Mouse (Mus musculus) kidney, embryonic 14.5 days (tissue): ENCODE data around the gene Rhcg. TPM values are rescaled to one million over a fixed set of nuclear protein-coding genes. Genes with fewer than 3 reads are reported as not detected.
A peak's percentile ranks its signal among the peaks of the same experiment; 100 is the strongest.

Experiments
- ATAC-seq: fragments of 200-750 bp; cut with Nextera tagmentation; 2 replicates; pipeline ENCODE4 v1.8.0; 2017; ENCODE audit warnings: moderate number of reproducible peaks, mild to moderate bottlenecking, moderate TSS enrichment, moderate library complexity; ENCODE audit not compliant: low FRiP score, low TSS enrichment
- H3K27ac ChIP-seq: fragments of 300-500 bp; sonication (generic); 2 replicates; pipeline ENCODE4 v1.5.1; 2014; ENCODE audit warnings: low read depth, mild to moderate bottlenecking, low read length, moderate library complexity, mixed read lengths
- H3K27me3 ChIP-seq: fragments of 300-500 bp; sonication (generic); 2 replicates; pipeline ENCODE4 v1.6.1; 2014; ENCODE audit warnings: mild to moderate bottlenecking, low read length; ENCODE audit not compliant: control insufficient read depth, insufficient read depth
- H3K36me3 ChIP-seq: fragments of 300-500 bp; sonication (generic); 2 replicates; pipeline ENCODE4 v1.6.1; 2014; ENCODE audit warnings: low read length, mixed read lengths; ENCODE audit not compliant: control insufficient read depth, insufficient read depth
- H3K4me1 ChIP-seq: fragments of 300-500 bp; sonication (generic); 2 replicates; pipeline ENCODE4 v1.6.1; 2014; ENCODE audit warnings: low read length, mixed read lengths; ENCODE audit not compliant: control insufficient read depth, insufficient read depth
- H3K4me2 ChIP-seq: fragments of 300-500 bp; sonication (generic); replicated peaks from 2 replicates; pipeline ENCODE4 v1.6.1; 2014; ENCODE audit warnings: low read depth, mild to moderate bottlenecking, low read length
- H3K4me3 ChIP-seq: fragments of 300-500 bp; sonication (generic); 2 replicates; pipeline ENCODE4 v1.5.1; 2014; ENCODE audit warnings: mild to moderate bottlenecking, low read length
- H3K9ac ChIP-seq: fragments of 300-500 bp; sonication (generic); 2 replicates; pipeline ENCODE4 v1.6.1; 2014; ENCODE audit warnings: low read depth, mild to moderate bottlenecking, low read length, moderate library complexity
- H3K9me3 ChIP-seq: fragments of 300-500 bp; sonication (generic); 2 replicates; pipeline ENCODE4 v1.6.1; 2016; ENCODE audit warnings: low read length; ENCODE audit not compliant: control insufficient read depth
- WGBS: fragments of 180-500 bp; shearing (Covaris S2); extraction: QIAGEN DNeasy Blood & Tissue Kit; methylation state at CpG from one replicate; pipeline ENCODE4 v1.1.7; 2014; 5-methylcytosine and 5-hydroxymethylcytosine counted together
- polyA plus RNA-seq: library from polyadenylated mRNA; unstranded; fragments of >200 nt; fragmentation: Nextera tagmentation; extraction: Ambion mirVana; gene quantifications from 2 replicates; pipeline ENCODE4 v1.2.1, GENCODE M21; 2014

Gene Rhcg
- polyA plus RNA-seq, 1 experiment from 2014 or later = 18.5 TPM

GRCm38 (mm10) chr7:79647233-79647632 is 29.8 kb upstream of the Rhcg start:
- no peaks in the 10 kb centered on the region for H3K9me3 ChIP-seq
- no peak overlapping the region for H3K4me2 ChIP-seq
- no peaks in the 10 kb centered on the region for H3K4me1 ChIP-seq
- no peak overlapping the region for H3K9ac ChIP-seq
- no peak overlapping the region for H3K27ac ChIP-seq
- WGBS = 83% methylated on average over 3 of the region's 3 CpGs
- no peak overlapping the region for H3K4me3 ChIP-seq
- H3K36me3 ChIP-seq = no peaks in the 10 kb centered on the region
- ATAC-seq = peak; percentile 76; the same call in 1 of the 2 replicates
- no peaks in the 10 kb centered on the region for H3K27me3 ChIP-seq

GRCm38 (mm10) chr7:79631773-79632348 is 14.4 kb upstream of the Rhcg start:
- no peaks in the 10 kb centered on the region for H3K4me1 ChIP-seq
- peak; percentile 55; the same call in 1 of the 2 replicates for ATAC-seq
- H3K27ac ChIP-seq = no peak overlapping the region; the same call in 1 of the 2 replicates
- WGBS = 20% methylated on average over 13 of the region's 13 CpGs
- no peak overlapping the region for H3K4me2 ChIP-seq
- no peak overlapping the region for H3K4me3 ChIP-seq
- no peaks in the 10 kb centered on the region for H3K36me3 ChIP-seq
- no peaks in the 10 kb centered on the region for H3K9me3 ChIP-seq
- H3K9ac ChIP-seq = no peak overlapping the region
- H3K27me3 ChIP-seq = no peaks in the 10 kb centered on the region

GRCm38 (mm10) chr7:79628271-79628913 is 10.9 kb upstream of the Rhcg start:
- H3K9me3 ChIP-seq = no peaks in the 10 kb centered on the region
- no peaks in the 10 kb centered on the region for H3K4me1 ChIP-seq
- peak overlapping the region; percentile 42; the same call in 1 of the 2 replicates for H3K27ac ChIP-seq
- H3K36me3 ChIP-seq = no peaks in the 10 kb centered on the region
- no peak overlapping the region for H3K4me2 ChIP-seq
- no peak for ATAC-seq
- WGBS = 42% methylated on average over 4 of the region's 4 CpGs
- no peaks in the 10 kb centered on the region for H3K27me3 ChIP-seq
- H3K9ac ChIP-seq = no peak overlapping the region
- H3K4me3 ChIP-seq = no peak overlapping the region

- H3K9me3 ChIP-seq = no peaks in the 10 kb centered on the region
- H3K4me1 ChIP-seq = no peaks in the 10 kb centered on the region
- H3K9ac ChIP-seq = no peak overlapping the region
- no peak overlapping the region for H3K4me3 ChIP-seq
- WGBS = 88% methylated on average over 5 of the region's 5 CpGs
- no peak overlapping the region for H3K4me2 ChIP-seq
- no peak for ATAC-seq
- H3K27ac ChIP-seq = no peak overlapping the region
- no peaks in the 10 kb centered on the region for H3K36me3 ChIP-seq
- H3K27me3 ChIP-seq = no peaks in the 10 kb centered on the region
Observed at GRCm38 (mm10) chr7:79626170-79626569, 8.7 kb upstream of the Rhcg start.

GRCm38 (mm10) chr7:79623086-79623485 is 5.6 kb upstream of the Rhcg start:
- no peak overlapping the region for H3K27ac ChIP-seq
- no peaks in the 10 kb centered on the region for H3K9me3 ChIP-seq
- no peak overlapping the region for H3K9ac ChIP-seq
- H3K4me3 ChIP-seq = no peak overlapping the region
- no peak for ATAC-seq
- H3K27me3 ChIP-seq = peaks cover 5% of the 10 kb centered on the region; the same call in 1 of the 2 replicates
- 55% methylated on average over 8 of the region's 8 CpGs for WGBS
- H3K4me1 ChIP-seq = no peaks in the 10 kb centered on the region
- no peaks in the 10 kb centered on the region for H3K36me3 ChIP-seq
- no peak overlapping the region for H3K4me2 ChIP-seq

GRCm38 (mm10) chr7:79619493-79619892 is 2.0 kb upstream of the Rhcg start:
- H3K4me2 ChIP-seq = no peak overlapping the region
- no peaks in the 10 kb centered on the region for H3K9me3 ChIP-seq
- no peak overlapping the region for H3K27ac ChIP-seq
- H3K27me3 ChIP-seq = peaks cover 32% of the 10 kb centered on the region
- H3K36me3 ChIP-seq = no peaks in the 10 kb centered on the region
- no peaks in the 10 kb centered on the region for H3K4me1 ChIP-seq
- no peak for ATAC-seq
- no peak overlapping the region for H3K4me3 ChIP-seq
- WGBS = 73% methylated on average over 4 of the region's 4 CpGs
- no peak overlapping the region for H3K9ac ChIP-seq

- Histone ChIP-seq H3K9ac (no peak overlapping the region), H3K27me3 (peaks cover 39% of the 10 kb centered on the region), H3K27ac (no peak overlapping the region), H3K4me2 (no peak overlapping the region), H3K4me3 (no peak overlapping the region), H3K4me1 (no peaks in the 10 kb centered on the region), H3K36me3 (no peaks in the 10 kb centered on the region), H3K9me3 (no peaks in the 10 kb centered on the region)
- ATAC-seq = no peak
- 66% methylated on average over 1 of the region's 1 CpGs for WGBS
Observed at GRCm38 (mm10) chr7:79615941-79616340, 1.5 kb downstream of the Rhcg start.

- ATAC-seq = no peak
- Histone ChIP-seq H3K4me2 (no peak overlapping the region), H3K9me3 (no peaks in the 10 kb centered on the region), H3K27me3 (peaks cover 39% of the 10 kb centered on the region), H3K36me3 (no peaks in the 10 kb centered on the region), H3K27ac (no peak overlapping the region), H3K4me3 (no peak overlapping the region), H3K4me1 (no peaks in the 10 kb centered on the region), H3K9ac (no peak overlapping the region)
- 61% methylated on average over 4 of the region's 4 CpGs for WGBS
Observed at GRCm38 (mm10) chr7:79615008-79615407, 2.4 kb downstream of the Rhcg start.

GRCm38 (mm10) chr7:79613314-79613713 is 4.1 kb downstream of the Rhcg start:
- WGBS = 49% methylated on average over 11 of the region's 11 CpGs
- Histone ChIP-seq H3K36me3 (no peaks in the 10 kb centered on the region), H3K27ac (no peak overlapping the region), H3K4me3 (no peak overlapping the region), H3K27me3 (peaks cover 37% of the 10 kb centered on the region), H3K4me2 (no peak overlapping the region), H3K9me3 (no peaks in the 10 kb centered on the region), H3K4me1 (no peaks in the 10 kb centered on the region), H3K9ac (no peak overlapping the region)
- 0 out of 2 replicates have a peak, but pooled peaks have one; percentile 10 for ATAC-seq
